Mouse (Mus musculus) heart, adult 2 months (tissue): ENCODE data around the gene Ccl6. TPM values are rescaled to one million over a fixed set of nuclear protein-coding genes. Genes with fewer than 3 reads are reported as not detected.
A peak's percentile ranks its signal among the peaks of the same experiment; 100 is the strongest.

Source experiments
- DNase-seq, 2 experiments: peaks; one replicate each; pipeline ENCODE4 v3.0.0; 2021
- H3K27ac ChIP-seq: fragments of 200-600 bp; 2 replicates; pipeline ENCODE4 v1.8.1; 2022
- H3K27me3 ChIP-seq: fragments of 200-500 bp; 2 replicates; pipeline ENCODE4 v1.6.1; 2012; ENCODE audit warnings: mild to moderate bottlenecking, low read length, inconsistent platforms, mixed read lengths; ENCODE audit not compliant: control insufficient read depth, insufficient read depth
- H3K36me3 ChIP-seq: fragments of 200-500 bp; 2 replicates; pipeline ENCODE4 v1.6.1; 2012; ENCODE audit warnings: low read length, inconsistent platforms; ENCODE audit not compliant: control insufficient read depth, insufficient read depth
- H3K4me1 ChIP-seq: fragments of 200-500 bp; 2 replicates; pipeline ENCODE4 v1.6.1; 2011; ENCODE audit warnings: low read length; ENCODE audit not compliant: control insufficient read depth, insufficient read depth
- H3K4me3 ChIP-seq: fragments of 200-600 bp; 2 replicates; pipeline ENCODE4 v1.8.1; 2022
- H3K79me2 ChIP-seq: fragments of 200-500 bp; replicated peaks from 2 replicates; pipeline ENCODE4 v1.6.1; 2012; ENCODE audit warnings: mild to moderate bottlenecking, inconsistent platforms, low read length, moderate library complexity, mixed read lengths; ENCODE audit not compliant: control insufficient read depth, insufficient read depth
- H3K9ac ChIP-seq: fragments of 200-500 bp; 2 replicates; pipeline ENCODE4 v1.6.1; 2012; ENCODE audit warnings: low read depth, mild to moderate bottlenecking, control low read depth, inconsistent platforms, low read length, mixed read lengths
- CTCF ChIP-seq: fragments of 200-600 bp; IDR thresholded peaks from 2 replicates; pipeline ENCODE4 v1.8.1; 2022; ENCODE audit warnings: antibody characterized with exemption, mild to moderate bottlenecking, moderate library complexity
- EP300 ChIP-seq: fragments of 200-500 bp; IDR thresholded peaks from 2 replicates; pipeline ENCODE4 v1.6.1; 2011; ENCODE audit warnings: low read depth, low read length, control low read depth; ENCODE audit not compliant: insufficient read depth
- POLR2A ChIP-seq: fragments of 200-500 bp; IDR thresholded peaks from 2 replicates; pipeline ENCODE4 v1.6.1; 2011; ENCODE audit warnings: mild to moderate bottlenecking, low read depth, low read length, control low read depth; ENCODE audit not compliant: insufficient read depth
- WGBS: fragments of 180-500 bp; shearing (Covaris S2); methylation state at CpG from one replicate; pipeline ENCODE4 v1.1.7; 2018; 5-methylcytosine and 5-hydroxymethylcytosine counted together
- intact Hi-C: fragments of 180-260 bp; cut with DNase I; formaldehyde crosslinking; loops from one replicate; pipeline ENCODE4 v1.15.1; 2025
- polyA plus RNA-seq: library from polyadenylated mRNA; depleted of rRNA; stranded (reverse); fragments of >200 nt; gene quantifications from 2 replicates; pipeline ENCODE4 v1.2.3, GENCODE M21; 2012
- total RNA-seq, 2 experiments: library from RNA; stranded (reverse); gene quantifications; 2 replicates each; pipeline ENCODE4 v1.2.3; 2021

Gene Ccl6
- total and polyA plus RNA-seq, 3 experiments, result 13.0 to 25.4 (median 21.5) TPM

DNA sequence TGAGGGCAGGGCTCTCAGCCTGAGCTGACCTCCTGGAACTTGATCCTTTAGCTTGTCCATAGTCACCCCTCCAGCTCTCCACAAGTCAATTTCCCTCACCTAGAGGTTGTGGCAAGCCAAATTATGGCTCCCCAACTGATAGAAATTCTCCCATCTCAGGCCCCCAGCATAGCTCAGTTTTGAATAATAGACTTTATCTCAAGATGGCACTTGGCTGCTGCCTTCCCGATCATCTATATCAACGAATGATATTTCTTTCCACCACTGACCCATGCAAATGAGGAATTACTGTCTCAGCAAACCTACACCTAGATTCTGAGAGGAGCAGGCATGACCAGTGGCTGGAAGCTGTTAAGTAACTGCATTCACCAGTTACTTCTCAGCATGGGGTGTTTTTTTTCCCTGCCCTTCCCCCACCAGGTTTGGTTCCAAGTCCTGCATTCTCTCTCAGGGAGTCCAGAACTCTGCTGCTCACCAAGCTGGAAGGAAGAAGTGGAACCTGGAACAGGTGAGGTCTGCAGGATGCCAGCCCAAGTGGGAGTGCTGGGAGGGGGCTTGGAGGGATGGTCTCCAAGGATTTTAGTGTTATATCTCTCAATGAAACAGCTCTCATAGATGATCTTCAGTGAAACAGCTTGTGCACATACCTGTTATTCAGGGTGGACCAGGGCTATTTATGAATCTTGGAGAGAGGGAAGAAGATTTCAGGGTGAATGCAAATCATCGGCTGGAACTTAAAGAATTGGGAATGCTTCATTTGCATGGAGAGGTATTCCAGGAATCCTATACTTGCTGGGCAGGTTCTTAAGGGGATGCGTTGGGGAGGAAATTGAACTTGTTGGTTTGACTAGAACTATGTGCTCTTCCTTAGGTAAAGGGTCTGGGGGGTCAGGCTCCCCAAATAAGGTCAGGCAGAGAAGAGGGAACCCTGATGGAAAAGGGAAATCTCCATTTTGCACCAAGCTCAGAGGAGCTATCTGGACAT lies 11.0 kb downstream of the Ccl6 start:
- TF ChIP-seq EP300 (no peak), POLR2A (no peak), CTCF (no peak)

GRCm38 (mm10) chr11:83580699-83581232 lies 12.1 kb downstream of the Ccl6 start:
- Histone ChIP-seq H3K4me1 (peaks cover 2% of the 10 kb centered on the region), H3K27me3 (no peaks in the 10 kb centered on the region), H3K36me3 (no peaks in the 10 kb centered on the region), H3K4me3 (no peak overlapping the region), H3K79me2 (no peaks in the 10 kb centered on the region), H3K9ac (no peak overlapping the region), H3K27ac (no peak overlapping the region)
- DNase-seq, result no peak
- TF ChIP-seq POLR2A, result no peak
- TF ChIP-seq EP300, result no peak
- intact Hi-C loops, result no loop called here
- 34% methylated on average over 1 of the region's 1 CpGs for whole genome bisulfite sequencing

More for the DNA sequence above, 11.0 kb downstream of the Ccl6 start:
- no peak for DNase-seq
- no peaks in the 10 kb centered on the region for H3K79me2 ChIP-seq
- no peaks in the 10 kb centered on the region for H3K36me3 ChIP-seq
- 79% methylated on average over 4 of the region's 4 CpGs for WGBS
- H3K9ac ChIP-seq, result no peak overlapping the region
- H3K27ac ChIP-seq, result no peak overlapping the region
- no peak overlapping the region for H3K4me3 ChIP-seq
- H3K27me3 ChIP-seq, result no peaks in the 10 kb centered on the region
- intact Hi-C loops, result no loop called here
- peaks cover 2% of the 10 kb centered on the region for H3K4me1 ChIP-seq

DNA sequence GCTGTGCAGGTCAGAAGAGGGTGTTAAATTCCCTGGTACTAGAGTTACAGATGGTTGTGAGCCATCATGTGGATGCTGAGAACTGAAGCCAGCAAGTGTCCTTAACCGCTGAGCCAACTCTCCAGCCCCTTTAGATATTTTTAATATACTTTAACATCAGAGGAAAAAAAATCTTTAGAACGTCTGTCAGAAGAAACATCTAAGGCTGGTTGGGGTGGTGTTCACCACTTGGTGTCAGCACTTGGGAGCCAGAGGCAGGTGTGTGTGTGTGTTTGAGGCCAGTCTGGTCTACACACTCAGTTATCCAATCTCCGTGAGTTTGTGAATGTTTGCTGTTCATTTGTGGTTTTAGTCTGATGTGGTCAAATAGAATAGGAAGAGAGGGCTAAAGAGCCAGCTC lies 13.9 kb downstream of the Ccl6 start:
- no peak for TF ChIP-seq CTCF
- no peak for TF ChIP-seq EP300
- no peak for TF ChIP-seq POLR2A

DNA sequence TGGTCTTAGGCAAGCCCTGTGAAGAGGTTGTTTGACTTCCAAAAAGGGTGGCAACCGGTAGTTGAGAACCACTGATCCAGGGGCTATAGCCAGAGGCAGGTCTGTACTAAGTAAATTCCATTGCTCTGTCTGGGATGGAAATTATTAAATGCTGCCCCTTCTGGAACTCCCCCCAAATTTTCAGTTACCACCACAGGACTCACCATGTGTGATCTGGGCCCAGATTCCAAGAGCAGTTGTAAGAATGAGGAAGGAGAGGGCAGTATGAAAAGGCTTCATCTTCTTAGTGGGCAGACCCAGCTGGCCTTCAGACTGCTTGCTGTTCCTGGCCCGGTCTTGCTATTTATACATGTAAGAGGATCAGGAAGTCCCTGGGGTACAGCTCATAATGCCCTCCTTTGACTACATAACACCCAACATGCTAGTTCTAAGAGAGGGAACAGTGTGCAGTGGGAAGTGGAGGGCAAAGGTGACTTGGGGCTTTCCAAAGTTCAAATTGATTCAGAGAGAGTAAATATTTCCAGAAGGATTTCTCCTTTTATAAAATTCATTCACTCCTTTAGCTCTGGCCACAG lies 14.6 kb downstream of the Ccl6 start, which contains the start of gene Ccl9:
Gene Ccl9 (minus strand): TSS at position 451 of the 575 bp plus-strand sequence.
- TF ChIP-seq CTCF (no peak), POLR2A (0 out of 2 replicates have a peak, but pooled peaks have one; percentile 32), EP300 (no peak)
- intact Hi-C loops, result no loop called here
- Histone ChIP-seq H3K4me3 (no peak within 1 kb of the TSS), H3K4me1 (no peaks in the 10 kb centered on the region; the same call in 1 of the 2 replicates), H3K27me3 (no peaks in the 10 kb centered on the region), H3K27ac (no peak within 1 kb of the TSS), H3K79me2 (no peaks in the 10 kb centered on the region), H3K9ac (no peak within 1 kb of the TSS), H3K36me3 (no peaks in the 10 kb centered on the region)
- DNase-seq, result peak in 1 of 2 experiments; percentile 43
- WGBS, result 64% methylated on average over 2 of the region's 2 CpGs

More for the DNA sequence above, 13.9 kb downstream of the Ccl6 start:
- no peak for DNase-seq
- no peak overlapping the region for H3K9ac ChIP-seq
- peaks cover 2% of the 10 kb centered on the region for H3K4me1 ChIP-seq
- H3K36me3 ChIP-seq, result no peaks in the 10 kb centered on the region
- no peak overlapping the region for H3K4me3 ChIP-seq
- no peaks in the 10 kb centered on the region for H3K79me2 ChIP-seq
- intact Hi-C loops, result no loop called here
- no peaks in the 10 kb centered on the region for H3K27me3 ChIP-seq
- no peak overlapping the region for H3K27ac ChIP-seq
- 69% methylated on average over 3 of the region's 3 CpGs for WGBS

DNA sequence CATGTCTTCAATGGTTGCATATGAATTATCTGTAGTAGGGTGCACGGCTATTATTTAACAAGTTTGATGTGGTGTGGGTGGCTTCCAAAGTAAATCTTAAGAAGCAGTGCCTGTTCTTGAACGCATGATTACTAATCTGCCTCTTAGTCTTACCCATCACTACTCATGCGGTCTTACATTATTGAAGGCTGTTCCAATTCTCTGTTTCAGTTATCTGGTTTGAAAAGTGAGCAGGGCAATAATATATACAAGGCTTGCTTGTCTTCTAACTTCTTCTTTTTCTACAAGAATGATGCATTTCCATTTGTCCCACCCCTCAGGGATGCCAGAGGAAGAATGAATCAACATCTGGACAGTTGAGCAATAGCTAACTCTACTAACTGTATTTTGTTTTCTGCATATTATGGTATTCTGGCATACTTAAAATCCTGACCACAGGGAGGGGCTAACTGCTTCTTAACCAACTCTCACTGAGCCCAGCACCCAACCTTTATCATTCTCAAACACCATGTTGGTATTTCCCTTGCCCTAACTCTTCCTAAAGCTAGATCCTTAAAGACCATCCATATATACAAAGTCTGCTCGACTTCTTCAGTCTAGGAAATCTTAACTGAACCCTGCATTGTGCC lies 15.8 kb downstream of the Ccl6 start:
- no peaks in the 10 kb centered on the region for H3K27me3 ChIP-seq
- H3K9ac ChIP-seq, result no peak overlapping the region
- no peak for DNase-seq
- intact Hi-C loops, result no loop called here
- WGBS, result 66% methylated on average over 4 of the region's 4 CpGs
- TF ChIP-seq CTCF, result no peak
- no peak for TF ChIP-seq EP300
- no peak for TF ChIP-seq POLR2A
- H3K4me3 ChIP-seq, result no peak overlapping the region
- H3K36me3 ChIP-seq, result no peaks in the 10 kb centered on the region
- H3K27ac ChIP-seq, result no peak overlapping the region
- no peaks in the 10 kb centered on the region for H3K79me2 ChIP-seq
- no peaks in the 10 kb centered on the region for H3K4me1 ChIP-seq
